Mouse (Mus musculus): ENCODE data around the gene Zc3h12d.

Zc3h12d gene

GRCm38 (mm10) chr10:7870571-7871315, 38.5 kb downstream of the Zc3h12d start:
- 44% methylated on average over 11 of the region's 11 CpGs for WGBS

GRCm38 (mm10) chr10:7871381-7872020, 39.2 kb downstream of the Zc3h12d start:
- WGBS, result 93% methylated on average over 5 of the region's 5 CpGs

- WGBS, result 90% methylated on average over 7 of the region's 7 CpGs
Observed at GRCm38 (mm10) chr10:7874194-7874593, 41.9 kb downstream of the Zc3h12d start.

GRCm38 (mm10) chr10:7880283-7880682, 48.0 kb downstream of the Zc3h12d start:
- 95% methylated on average over 3 of the region's 3 CpGs for WGBS

DNA sequence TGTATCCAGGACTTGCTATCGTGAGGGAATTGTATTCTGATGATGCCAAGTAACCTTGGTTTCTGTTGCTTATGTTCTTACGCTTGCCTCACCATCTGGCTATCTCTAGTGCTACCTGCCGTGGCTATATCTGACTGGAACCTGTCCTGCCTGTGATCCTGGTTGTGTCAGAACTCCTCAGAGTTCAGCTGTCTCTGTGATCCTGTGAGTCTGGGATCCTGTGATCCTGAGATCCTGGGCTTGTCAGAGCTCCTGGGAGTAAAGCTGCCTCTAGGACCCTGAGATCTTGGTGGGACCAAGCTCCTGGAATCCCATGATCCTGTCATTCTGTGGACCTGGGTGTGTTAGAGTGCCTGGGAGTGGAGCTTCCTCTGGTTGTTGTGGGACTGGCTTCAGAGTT, 49.7 kb downstream of the Zc3h12d start:
- WGBS, result 90% methylated on average over 3 of the region's 3 CpGs

GRCm38 (mm10) chr10:7883524-7883923, 51.3 kb downstream of the Zc3h12d start:
- WGBS, result 5% methylated on average over 5 of the region's 5 CpGs

GRCm38 (mm10) chr10:7888256-7888868, 56.1 kb downstream of the Zc3h12d start:
- 81% methylated on average over 11 of the region's 11 CpGs for WGBS

- 37% methylated on average over 14 of the region's 14 CpGs for WGBS
Observed at GRCm38 (mm10) chr10:7900719-7901627, 68.7 kb downstream of the Zc3h12d start.

- 93% methylated on average over 5 of the region's 5 CpGs for WGBS
Observed at GRCm38 (mm10) chr10:7904157-7904556, 71.9 kb downstream of the Zc3h12d start.

DNA sequence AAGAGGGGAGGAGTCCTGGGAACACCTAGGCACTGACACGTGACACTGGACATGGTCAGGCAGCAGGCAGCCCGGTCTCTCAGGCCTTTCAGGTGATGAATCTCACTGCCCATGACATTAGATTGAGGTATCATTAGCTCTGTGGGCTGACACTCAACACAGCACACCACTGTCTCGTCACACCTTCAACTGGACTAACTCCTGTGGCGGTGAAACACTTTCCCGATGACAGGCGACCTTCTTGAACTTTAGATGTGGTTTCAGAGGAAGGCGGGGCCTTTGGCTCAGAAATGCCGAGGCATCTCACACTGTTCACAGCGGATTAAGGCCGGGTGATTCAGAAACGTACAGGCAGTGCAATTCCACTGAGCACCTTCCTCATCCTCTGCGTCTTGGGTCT, 74.9 kb downstream of the Zc3h12d start:
- WGBS, result 88% methylated on average over 12 of the region's 12 CpGs

DNA sequence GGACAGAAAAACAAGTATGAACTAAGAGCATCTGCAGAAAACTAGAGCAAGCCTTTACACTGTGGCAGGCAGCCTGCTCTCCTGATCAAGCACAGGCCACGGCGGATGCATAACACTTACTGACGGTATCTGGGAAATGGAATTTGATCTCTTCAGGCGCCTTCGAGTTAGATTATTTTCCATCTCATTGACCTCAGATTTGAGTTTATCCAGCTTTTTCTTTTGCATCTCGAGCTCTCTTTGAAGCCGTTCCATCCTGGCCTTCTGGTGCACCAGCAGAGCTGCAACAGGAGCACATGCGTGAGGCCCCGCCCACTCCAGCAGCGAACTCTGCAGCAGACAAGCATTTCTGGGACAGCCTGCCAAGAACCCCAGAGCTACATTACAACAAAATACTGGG, 79.0 kb downstream of the Zc3h12d start:
- 53% methylated on average over 10 of the region's 10 CpGs for WGBS

Measured in cerebral cortex, adult 2 months (tissue).